Mouse (Mus musculus) bone marrow, adult 2 months (tissue): ENCODE results near the gene Aff1. TPM values are rescaled to one million over a fixed set of nuclear protein-coding genes. Genes with fewer than 3 reads are reported as not detected.

Experiments
- H3K27ac ChIP-seq: fragments of 200-500 bp; 2 replicates; pipeline ENCODE4 v1.5.1; 2012; ENCODE audit warnings: low read depth, mild to moderate bottlenecking, control low read depth, inconsistent platforms, low read length; ENCODE audit not compliant: control insufficient read depth, poor library complexity, insufficient read depth
- H3K4me1 ChIP-seq: fragments of 200-500 bp; 2 replicates; pipeline ENCODE4 v1.6.1; 2011; ENCODE audit warnings: low read length; ENCODE audit not compliant: control insufficient read depth, insufficient read depth
- H3K4me3 ChIP-seq: fragments of 200-500 bp; replicated peaks from 2 replicates; pipeline ENCODE3; 2011; ENCODE audit warnings: mild to moderate bottlenecking, low read depth, low read length, control low read depth; ENCODE audit not compliant: control insufficient read depth
- CTCF ChIP-seq: fragments of 200-500 bp; IDR thresholded peaks from 2 replicates; pipeline ENCODE4 v1.5.1; 2011; ENCODE audit warnings: low read length, control low read depth; ENCODE audit not compliant: control insufficient read depth, insufficient read depth
- POLR2A ChIP-seq: fragments of 200-500 bp; IDR thresholded peaks from 2 replicates; pipeline ENCODE4 v1.6.1; 2011; ENCODE audit warnings: low read depth, mild to moderate bottlenecking, control low read depth, low read length, borderline replicate concordance; ENCODE audit not compliant: control insufficient read depth
- WGBS: fragments of 180-500 bp; shearing (Covaris S2); methylation state at CpG from one replicate; pipeline ENCODE4 v1.1.7; 2018; 5-methylcytosine and 5-hydroxymethylcytosine counted together
- polyA plus RNA-seq: library from polyadenylated mRNA; stranded (reverse); fragments of >200 nt; gene quantifications from 2 replicates; pipeline ENCODE4 v1.2.4, GENCODE M21; 2011; ENCODE audit warnings: low replicate concordance; ENCODE audit not compliant: missing spikeins, insufficient read depth, insufficient read length

Gene Aff1
- polyA plus RNA-seq, 1 experiment, result 41.4 TPM

GRCm38 (mm10) chr5:103759489-103760424, 67.6 kb downstream of the Aff1 start:
- H3K4me3 ChIP-seq, result peak overlapping the region; percentile 55
- peak overlapping the region; percentile 81 for H3K27ac ChIP-seq
- 28% methylated on average over 14 of the region's 14 CpGs for WGBS
- TF ChIP-seq CTCF (no peak), POLR2A (no peak)
- H3K4me1 ChIP-seq, result peaks cover 17% of the 10 kb centered on the region

GRCm38 (mm10) chr5:103760425-103761131, 68.4 kb downstream of the Aff1 start:
- TF ChIP-seq CTCF (no peak), POLR2A (no peak)
- under 1% methylated on average over 20 of the region's 20 CpGs for WGBS
- Histone ChIP-seq H3K4me3 (peak overlapping the region; percentile 55), H3K4me1 (peaks cover 16% of the 10 kb centered on the region), H3K27ac (peak overlapping the region; percentile 81)

- peak overlapping the region; percentile 45; the same call in 1 of the 2 replicates for H3K27ac ChIP-seq
- TF ChIP-seq CTCF, result no peak
- TF ChIP-seq POLR2A, result no peak
- H3K4me1 ChIP-seq, result peaks cover 12% of the 10 kb centered on the region
- 37% methylated on average over 7 of the region's 7 CpGs for WGBS
- H3K4me3 ChIP-seq, result no peak overlapping the region
These were observed 69.6 kb downstream of the Aff1 start for GRCm38 (mm10) chr5:103761754-103762153.

GRCm38 (mm10) chr5:103762850-103763254, 70.7 kb downstream of the Aff1 start:
- WGBS, result 7% methylated on average over 4 of the region's 4 CpGs
- TF ChIP-seq CTCF, result no peak
- TF ChIP-seq POLR2A, result no peak
- H3K27ac ChIP-seq, result peak overlapping the region; percentile 65
- peak overlapping the region; percentile 42 for H3K4me3 ChIP-seq
- peaks cover 8% of the 10 kb centered on the region for H3K4me1 ChIP-seq

GRCm38 (mm10) chr5:103765356-103765755, 73.2 kb downstream of the Aff1 start:
- Histone ChIP-seq H3K4me3 (no peak overlapping the region), H3K4me1 (peaks cover 8% of the 10 kb centered on the region)

GRCm38 (mm10) chr5:103765758-103766431, 73.7 kb downstream of the Aff1 start:
- no peak overlapping the region for H3K27ac ChIP-seq
- 96% methylated on average over 2 of the region's 2 CpGs for WGBS
- TF ChIP-seq POLR2A (no peak), CTCF (no peak)
- H3K4me1 ChIP-seq, result peaks cover 8% of the 10 kb centered on the region
- H3K4me3 ChIP-seq, result no peak overlapping the region

More at GRCm38 (mm10) chr5:103765356-103765755, 73.2 kb downstream of the Aff1 start:
- no peak for TF ChIP-seq CTCF
- no peak for TF ChIP-seq POLR2A
- WGBS, result 62% methylated on average over 4 of the region's 4 CpGs
- no peak overlapping the region for H3K27ac ChIP-seq

GRCm38 (mm10) chr5:103766432-103766815, 74.2 kb downstream of the Aff1 start:
- Histone ChIP-seq H3K4me1 (peaks cover 8% of the 10 kb centered on the region), H3K27ac (no peak overlapping the region)
- WGBS, result 87% methylated on average over 4 of the region's 4 CpGs

More at GRCm38 (mm10) chr5:103766432-103766815, 74.2 kb downstream of the Aff1 start:
- no peak for TF ChIP-seq POLR2A
- no peak for TF ChIP-seq CTCF
- H3K4me3 ChIP-seq, result no peak overlapping the region
